8 mouse cellular contexts compared by ENCODE assay signal in the genomic region with DNA sequence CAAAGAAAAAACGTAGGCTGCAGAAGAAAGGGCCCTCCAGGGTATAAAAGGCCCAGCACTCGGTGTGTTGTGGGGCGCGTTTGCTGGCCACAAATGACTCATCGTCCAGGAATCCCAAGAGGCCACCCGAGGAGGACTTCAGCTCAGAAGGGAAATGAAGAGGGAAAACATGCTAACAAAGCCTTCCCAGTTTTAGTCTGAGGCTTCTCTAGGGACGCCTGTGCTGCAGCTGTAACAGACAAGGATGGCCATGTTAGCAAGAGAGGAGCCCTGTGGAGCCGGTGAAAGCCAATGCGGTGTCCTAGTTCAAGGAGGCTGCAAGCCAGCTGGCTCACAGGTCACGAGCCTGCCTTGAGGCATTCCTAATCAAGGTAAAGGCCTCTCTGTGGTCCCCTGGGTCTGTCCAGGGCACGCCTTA. TPM values are rescaled to one million over a fixed set of nuclear protein-coding genes. Genes with fewer than 3 reads are reported as not detected.
DNase-seq lines count a peak whose midpoint lies in the region; ATAC-seq and TF ChIP-seq lines count a peak whose summit lies in the region.

No protein-coding gene starts in this region.

- H3K4me2 ChIP-seq in embryonic facial prominence, embryonic 13.5 days: peak overlapping the region; percentile 37
- H3K4me2 ChIP-seq in heart, embryonic 12.5 days: peak overlapping the region; percentile 58
- 0 out of 2 replicates have a peak overlapping the region, but pooled peaks have one; percentile 10 for H3K4me2 ChIP-seq in kidney, embryonic 15.5 days

- H3K27ac ChIP-seq in embryonic facial prominence, embryonic 13.5 days: peak overlapping the region; percentile 85
- peak overlapping the region; percentile 99 for H3K27ac ChIP-seq in heart, embryonic 12.5 days (ENCODE audit: poor library complexity, severe bottlenecking)
- H3K27ac ChIP-seq in kidney, embryonic 15.5 days: peak overlapping the region; percentile 85
- H3K27ac ChIP-seq in small intestine, adult 2 months (ENCODE audit: insufficient read depth, low read depth, low read length): peak overlapping the region; percentile 73

- no peak for TF ChIP-seq CTCF in small intestine, adult 2 months (IDR thresholded peaks at IDR 0.05; ENCODE audit: extremely low read depth, insufficient read length, insufficient replicate concordance, low read depth, low read length)

- peak overlapping the region; percentile 49; the same call in 1 of the 2 replicates for H3K9ac ChIP-seq in embryonic facial prominence, embryonic 13.5 days
- H3K9ac ChIP-seq in heart, embryonic 12.5 days: peak overlapping the region; percentile 37
- no peak overlapping the region; the same call in 1 of the 2 replicates for H3K9ac ChIP-seq in kidney, embryonic 15.5 days

- no peak for TF ChIP-seq POLR2A in small intestine, adult 2 months (IDR thresholded peaks at IDR 0.05; ENCODE audit: low read depth, low read length)

- H3K27me3 ChIP-seq in embryonic facial prominence, embryonic 13.5 days: no peaks in the 10 kb centered on the region
- H3K27me3 ChIP-seq in heart, embryonic 12.5 days (replicated peaks): no peaks in the 10 kb centered on the region
- no peaks in the 10 kb centered on the region for H3K27me3 ChIP-seq in kidney, embryonic 15.5 days
- no peaks in the 10 kb centered on the region; the same call in 1 of the 2 replicates for H3K27me3 ChIP-seq in small intestine, adult 2 months (ENCODE audit: control insufficient read depth, insufficient read depth, low read length)

- H3K4me1 ChIP-seq in embryonic facial prominence, embryonic 13.5 days: peaks cover 23% of the 10 kb centered on the region
- H3K4me1 ChIP-seq in heart, embryonic 12.5 days (replicated peaks): peaks cover 34% of the 10 kb centered on the region
- peaks cover 26% of the 10 kb centered on the region for H3K4me1 ChIP-seq in kidney, embryonic 15.5 days
- 0 out of 2 replicates have a peak, but pooled peaks cover 2% of the 10 kb centered on the region for H3K4me1 ChIP-seq in small intestine, adult 2 months (ENCODE audit: control insufficient read depth, insufficient read depth, insufficient read length, low read length)

- DNase-seq in urinary bladder, postnatal 14 days (ENCODE audit: low spot score): peak; percentile 71
- no peak for DNase-seq in urinary bladder, postnatal 25 days (ENCODE audit: low spot score)
- DNase-seq in mesoderm, embryonic 11.5 days (ENCODE audit: low read depth, low spot score): peak; percentile 74
- no peak for DNase-seq in urinary bladder, adult 2 months (ENCODE audit: low spot score)

- no peak overlapping the region for H3K4me3 ChIP-seq in embryonic facial prominence, embryonic 13.5 days
- H3K4me3 ChIP-seq in heart, embryonic 12.5 days: 0 out of 2 replicates have a peak overlapping the region, but pooled peaks have one; percentile 17
- H3K4me3 ChIP-seq in kidney, embryonic 15.5 days (replicated peaks): no peak overlapping the region
- H3K4me3 ChIP-seq in small intestine, adult 2 months (ENCODE audit: low read depth, low read length): no peak overlapping the region

- no peaks in the 10 kb centered on the region for H3K36me3 ChIP-seq in embryonic facial prominence, embryonic 13.5 days
- no peaks in the 10 kb centered on the region for H3K36me3 ChIP-seq in heart, embryonic 12.5 days
- no peaks in the 10 kb centered on the region for H3K36me3 ChIP-seq in kidney, embryonic 15.5 days
- no peaks in the 10 kb centered on the region for H3K36me3 ChIP-seq in small intestine, adult 2 months (ENCODE audit: control insufficient read depth, insufficient read depth, low read length)

- 0 out of 2 replicates have a peak, but pooled peaks have one; percentile 38 for ATAC-seq in embryonic facial prominence, embryonic 13.5 days (ENCODE audit: insufficient number of reproducible peaks, insufficient read depth, low FRiP score, low TSS enrichment, low read depth)
- peak; percentile 81 for ATAC-seq in heart, embryonic 12.5 days (ENCODE audit: insufficient number of reproducible peaks, low FRiP score)
- peak; percentile 50; the same call in 1 of the 2 replicates for ATAC-seq in kidney, embryonic 15.5 days (replicated peaks; ENCODE audit: low FRiP score)

- H3K9me3 ChIP-seq in embryonic facial prominence, embryonic 13.5 days: no peaks in the 10 kb centered on the region
- H3K9me3 ChIP-seq in heart, embryonic 12.5 days (replicated peaks): no peaks in the 10 kb centered on the region
- no peaks in the 10 kb centered on the region for H3K9me3 ChIP-seq in kidney, embryonic 15.5 days (replicated peaks)

- 5% methylated on average over 11 of the region's 11 CpGs for WGBS in embryonic facial prominence, embryonic 13.5 days
- WGBS in heart, embryonic 12.5 days: 5% methylated on average over 11 of the region's 11 CpGs
- 20% methylated on average over 11 of the region's 11 CpGs for WGBS in kidney, embryonic 15.5 days
- 22% methylated on average over 11 of the region's 11 CpGs for WGBS in small intestine, adult 2 months

RNA-seq across cellular contexts. Expression of a gene that starts 6.0 kb away (rescaled TPM):
- 0.89 and 1.4 TPM in 2 replicates for polyA plus RNA-seq in embryonic facial prominence, embryonic 13.5 days (2015; fragmentation: Nextera tagmentation; extraction: Ambion mirVana)
- 1.2 and 1.3 TPM in 2 replicates for polyA plus RNA-seq in heart, embryonic 12.5 days (2016; fragmentation: Nextera tagmentation; extraction: Ambion mirVana)
- polyA plus RNA-seq in kidney, embryonic 15.5 days (2015; fragmentation: Nextera tagmentation; extraction: Ambion mirVana): 1.2 and 1.8 TPM in 2 replicates
- polyA plus RNA-seq in small intestine, adult 2 months (2012; rRNA removed): 0.29 and 0.41 TPM in 2 replicates
- polyA plus RNA-seq in urinary bladder, adult 2 months (2012; rRNA removed): 2.6 and 3.4 TPM in 2 replicates

RNA-seq across cellular contexts. Expression of a gene that starts 6.1 kb away (rescaled TPM):
- 327 and 355 TPM in 2 replicates for polyA plus RNA-seq in embryonic facial prominence, embryonic 13.5 days (2015; fragmentation: Nextera tagmentation; extraction: Ambion mirVana)
- polyA plus RNA-seq in heart, embryonic 12.5 days (2016; fragmentation: Nextera tagmentation; extraction: Ambion mirVana): 327 and 336 TPM in 2 replicates
- 289 and 314 TPM in 2 replicates for polyA plus RNA-seq in kidney, embryonic 15.5 days (2015; fragmentation: Nextera tagmentation; extraction: Ambion mirVana)
- polyA plus RNA-seq in small intestine, adult 2 months (2012; rRNA removed): 89.2 and 122 TPM in 2 replicates
- polyA plus RNA-seq in urinary bladder, adult 2 months (2012; rRNA removed): 329 and 343 TPM in 2 replicates

RNA-seq across cellular contexts. Expression of a gene that starts 39.8 kb away (rescaled TPM):
- polyA plus RNA-seq in embryonic facial prominence, embryonic 13.5 days (2015; fragmentation: Nextera tagmentation; extraction: Ambion mirVana): 0.07 and 0.18 TPM in 2 replicates
- polyA plus RNA-seq in heart, embryonic 12.5 days (2016; fragmentation: Nextera tagmentation; extraction: Ambion mirVana): 0.30 and 0.31 TPM in 2 replicates
- 0.05 TPM in 2 replicates for polyA plus RNA-seq in kidney, embryonic 15.5 days (2015; fragmentation: Nextera tagmentation; extraction: Ambion mirVana)
- polyA plus RNA-seq in small intestine, adult 2 months (2012; rRNA removed): 0.09 TPM in 1 of 2 replicates, not detected in the other
- 0.04 and 0.07 TPM in 2 replicates for polyA plus RNA-seq in urinary bladder, adult 2 months (2012; rRNA removed)

Comparison
In these comparisons a context has a peak if more than half of its experiments do, and no peak if none do; other contexts are left out.
1. DNase-seq: peak in urinary bladder, postnatal 14 days (single experiment) and mesoderm, embryonic 11.5 days (single experiment); none in urinary bladder, postnatal 25 days (single experiment) and urinary bladder, adult 2 months (single experiment).
2. Peak in every context shown above with its lines, with median percentiles within 50 percentile points of each other: ATAC-seq, H3K27ac ChIP-seq and H3K4me2 ChIP-seq.